Mouse (Mus musculus) liver, embryonic 14.5 days (tissue): Measurements from ENCODE around the gene Arpp21. TPM values are rescaled to one million over a fixed set of nuclear protein-coding genes. Genes with fewer than 3 reads are reported as not detected.
A peak's percentile ranks its signal among the peaks of the same experiment; 100 is the strongest.

Experiments
- ATAC-seq: fragments of 200-750 bp; cut with Nextera tagmentation; 2 replicates; pipeline ENCODE4 v1.8.0; 2017; ENCODE audit warnings: moderate number of reproducible peaks, mild to moderate bottlenecking, moderate library complexity; ENCODE audit not compliant: insufficient read depth
- DNase-seq, 3 experiments: peaks; one replicate each; pipeline ENCODE4 v3.0.0-alpha.2; 2012 to 2013; ENCODE audit warnings: low read depth in 3 of 3, low spot score in 3 of 3
- H3K27ac ChIP-seq: fragments of 300-500 bp; sonication (generic); 2 replicates; pipeline ENCODE4 v1.5.1; 2014; ENCODE audit warnings: moderate library complexity, mild to moderate bottlenecking, control low read depth, inconsistent platforms
- H3K27me3 ChIP-seq: fragments of 300-500 bp; sonication (generic); 2 replicates; pipeline ENCODE4 v1.6.1; 2014; ENCODE audit warnings: mild to moderate bottlenecking, low read length, moderate library complexity; ENCODE audit not compliant: control insufficient read depth, insufficient read depth
- H3K36me3 ChIP-seq: fragments of 300-500 bp; sonication (generic); replicated peaks from 2 replicates; pipeline ENCODE4 v1.6.1; 2014; ENCODE audit warnings: low read depth; ENCODE audit not compliant: control insufficient read depth, insufficient read depth
- H3K4me1 ChIP-seq, 2 experiments: fragments of 200-500 bp in 1 of 2; fragments of 300-500 bp in 1 of 2; sonication (generic) in 1 of 2; replicated peaks; 2 replicates each; pipeline ENCODE4 v1.6.1; 2012 to 2014; ENCODE audit warnings: antibody characterized with exemption in 1 of 2, inconsistent platforms in 1 of 2, low read length in 1 of 2; ENCODE audit not compliant: control insufficient read depth in 2 of 2, insufficient read depth in 2 of 2
- H3K4me2 ChIP-seq: fragments of 300-500 bp; sonication (generic); 2 replicates; pipeline ENCODE4 v1.6.1; 2014; ENCODE audit warnings: low read depth, mild to moderate bottlenecking, control low read depth, moderate library complexity
- H3K4me3 ChIP-seq, 2 experiments: fragments of 200-500 bp in 1 of 2; fragments of 300-500 bp in 1 of 2; sonication (generic) in 1 of 2; 2 replicates each; pipeline ENCODE4 v1.5.1; 2012 to 2014; ENCODE audit warnings: low read depth in 2 of 2, low read length in 2 of 2, mild to moderate bottlenecking in 2 of 2, control low read depth in 1 of 2, inconsistent platforms in 1 of 2, moderate library complexity in 1 of 2; ENCODE audit not compliant: insufficient read depth in 1 of 2
- H3K9ac ChIP-seq: fragments of 300-500 bp; sonication (generic); replicated peaks from 2 replicates; pipeline ENCODE4 v1.6.1; 2014; ENCODE audit warnings: mild to moderate bottlenecking, control low read depth, moderate library complexity
- H3K9me3 ChIP-seq: fragments of 300-500 bp; sonication (generic); 2 replicates; pipeline ENCODE4 v1.6.1; 2016; ENCODE audit warnings: low read length, mixed read lengths; ENCODE audit not compliant: control insufficient read depth
- CTCF ChIP-seq: IDR thresholded peaks from 2 replicates; pipeline ENCODE4 v1.5.1; 2016; ENCODE audit warnings: antibody characterized with exemption, low read depth, control low read depth
- EP300 ChIP-seq: IDR thresholded peaks from 2 replicates; pipeline ENCODE4 v1.6.1; 2016; ENCODE audit warnings: antibody characterized with exemption, low read depth
- WGBS: fragments of 180-500 bp; shearing (Covaris S2); extraction: QIAGEN DNeasy Blood & Tissue Kit; methylation state at CpG from one replicate; pipeline ENCODE4 v1.1.7; 2014; ENCODE audit not compliant: insufficient replicate concordance; 5-methylcytosine and 5-hydroxymethylcytosine counted together
- polyA plus RNA-seq, 2 experiments: library from polyadenylated mRNA; depleted of rRNA in 1 of 2; stranded (reverse) in 1 of 2; unstranded in 1 of 2; fragments of >200 nt; fragmentation: Nextera tagmentation in 1 of 2; extraction: Ambion mirVana in 1 of 2; gene quantifications; 2 replicates each; pipeline versions ENCODE4 v1.2.1 to v1.2.3; 2012 to 2014

Gene Arpp21
- polyA plus RNA-seq, 2 experiments = 0.36 to 0.42 TPM

- Histone ChIP-seq H3K27me3 (no peaks in the 10 kb centered on the region), H3K36me3 (no peaks in the 10 kb centered on the region), H3K4me1 (peaks cover 41 to 66% of the 10 kb centered on the region in 2 experiments), H3K4me2 (peak overlapping the region; percentile 41), H3K27ac (no peak overlapping the region), H3K9ac (no peak overlapping the region; the same call in 1 of the 2 replicates), H3K4me3 (no peak overlapping the region), H3K9me3 (no peaks in the 10 kb centered on the region)
- TF ChIP-seq CTCF (no peak), EP300 (peak; percentile 91)
- ATAC-seq = peak; percentile 66
- 11% methylated on average over 6 of the region's 6 CpGs for WGBS
- DNase-seq = peak in 2 of 3 experiments; percentile 42 to 45
These were observed 59.4 kb downstream of the Arpp21 start for GRCm38 (mm10) chr9:112176317-112176716.

- WGBS = 10% methylated on average over 15 of the region's 15 CpGs
These were observed 61.1 kb downstream of the Arpp21 start for GRCm38 (mm10) chr9:112174407-112175357.

GRCm38 (mm10) chr9:112173778-112174177 lies 62.0 kb downstream of the Arpp21 start:
- H3K9me3 ChIP-seq = no peaks in the 10 kb centered on the region
- whole genome bisulfite sequencing = 32% methylated on average over 5 of the region's 5 CpGs
- no peak for DNase-seq
- no peak overlapping the region for H3K9ac ChIP-seq
- no peaks in the 10 kb centered on the region for H3K27me3 ChIP-seq
- H3K27ac ChIP-seq = no peak overlapping the region
- no peak for ATAC-seq
- H3K4me1 ChIP-seq = peaks cover 36 to 53% of the 10 kb centered on the region in 2 experiments
- no peak overlapping the region for H3K4me3 ChIP-seq
- H3K36me3 ChIP-seq = no peaks in the 10 kb centered on the region
- TF ChIP-seq EP300 (no peak), CTCF (no peak)
- H3K4me2 ChIP-seq = peak overlapping the region; percentile 58

More at GRCm38 (mm10) chr9:112174407-112175357, 61.1 kb downstream of the Arpp21 start:
- ATAC-seq (peak; percentile 86), DNase-seq (peak; percentile 52 to 58 (median 54))
- Histone ChIP-seq H3K27ac (no peak overlapping the region), H3K27me3 (no peaks in the 10 kb centered on the region), H3K4me3 (peak overlapping the region in 1 of 2 experiments; percentile 39; a peak in 2 of 4 replicates), H3K9me3 (no peaks in the 10 kb centered on the region), H3K4me2 (peak overlapping the region; percentile 58), H3K9ac (peak overlapping the region; percentile 31), H3K4me1 (peaks cover 38 to 55% of the 10 kb centered on the region in 2 experiments), H3K36me3 (no peaks in the 10 kb centered on the region)
- TF ChIP-seq EP300 (peak; percentile 71), CTCF (no peak)

GRCm38 (mm10) chr9:112164677-112165076 lies 71.1 kb downstream of the Arpp21 start:
- no peaks in the 10 kb centered on the region for H3K4me1 ChIP-seq
- WGBS = 45% methylated on average over 4 of the region's 4 CpGs
- no peak overlapping the region for H3K9ac ChIP-seq
- no peaks in the 10 kb centered on the region for H3K27me3 ChIP-seq
- no peak overlapping the region for H3K27ac ChIP-seq
- DNase-seq (no peak), ATAC-seq (no peak)
- H3K4me3 ChIP-seq = no peak overlapping the region
- no peak for TF ChIP-seq EP300
- TF ChIP-seq CTCF = no peak
- no peaks in the 10 kb centered on the region for H3K9me3 ChIP-seq
- no peaks in the 10 kb centered on the region for H3K36me3 ChIP-seq
- H3K4me2 ChIP-seq = no peak overlapping the region

- Histone ChIP-seq H3K4me2 (no peak overlapping the region), H3K27ac (no peak overlapping the region), H3K4me1 (no peaks in the 10 kb centered on the region), H3K4me3 (no peak overlapping the region), H3K9ac (no peak overlapping the region), H3K36me3 (no peaks in the 10 kb centered on the region), H3K9me3 (no peaks in the 10 kb centered on the region), H3K27me3 (no peaks in the 10 kb centered on the region)
- TF ChIP-seq EP300 (no peak), CTCF (no peak)
- DNase-seq (no peak), ATAC-seq (no peak)
- 74% methylated on average over 2 of the region's 2 CpGs for WGBS
These were observed 74.8 kb downstream of the Arpp21 start for GRCm38 (mm10) chr9:112160981-112161380.
